Mouse (Mus musculus) layer of hippocampus, postnatal 14 days (tissue): ENCODE results near the gene Olfr1208. TPM values are rescaled to one million over a fixed set of nuclear protein-coding genes. Genes with fewer than 3 reads are reported as not detected.

Experiments used
- DNase-seq, 2 experiments: peaks; one replicate each; pipeline ENCODE4 v3.0.0; 2021 to 2022; ENCODE audit warnings: low spot score in 2 of 2, mixed read lengths in 1 of 2
- long read RNA-seq, 2 experiments: library from polyadenylated mRNA; stranded (forward); transcript quantifications; one replicate each; pipeline ENCODE4 v2.0.0; 2021
- total RNA-seq, 2 experiments: library from RNA; stranded (reverse); gene quantifications; 2 replicates each; pipeline ENCODE4 v1.2.3; 2021

Gene Olfr1208
- not detected for total RNA-seq
- long read RNA-seq, experiment 1 = 0 reads
- long read RNA-seq, experiment 2 = 0 reads

DNA sequence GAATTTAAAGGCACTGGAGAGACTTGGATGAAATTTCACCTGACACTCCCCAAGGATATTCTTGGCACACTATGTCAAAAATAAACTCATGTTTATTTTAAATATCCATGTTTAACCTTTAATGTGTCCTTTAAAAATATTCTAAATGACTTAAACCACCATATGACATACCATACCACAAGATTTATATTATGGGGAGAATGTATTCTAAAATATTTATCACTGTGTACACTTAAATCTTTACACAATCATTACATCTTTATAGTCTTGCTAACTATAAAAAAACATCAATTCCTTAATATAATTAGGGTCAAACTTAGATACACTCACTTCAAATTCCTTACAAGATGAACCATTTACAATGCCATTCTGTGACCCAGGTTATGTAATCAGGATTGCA is at the start of gene Olfr1208:
Gene Olfr1208, minus strand, starts transcription at position 101 of the 400 bp plus-strand sequence.
- DNase-seq = no peak

DNA sequence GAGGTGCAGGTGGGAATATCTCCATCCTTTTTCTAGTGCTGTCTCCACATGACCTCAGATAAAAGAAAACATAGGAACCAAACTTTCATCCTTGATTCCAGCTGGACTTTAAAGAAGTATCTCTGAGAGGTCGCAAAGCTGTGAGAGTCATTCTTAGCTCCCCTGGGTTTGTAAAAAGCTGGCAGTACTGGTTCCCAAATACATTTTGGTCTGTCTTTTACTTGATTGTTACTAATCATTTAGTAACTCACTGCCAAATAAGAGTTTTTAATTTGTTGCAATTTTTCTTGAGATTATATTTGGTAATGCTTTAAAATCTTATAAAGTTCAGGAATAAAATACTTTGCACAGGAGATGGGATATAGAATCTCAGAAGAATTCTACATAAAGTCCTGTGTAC is 35.9 kb upstream of the Olfr1208 start, which contains the start of gene Olfr1211:
Gene Olfr1211, minus strand, starts transcription at position 101 of the 400 bp plus-strand sequence.
- no peak for DNase-seq

DNA sequence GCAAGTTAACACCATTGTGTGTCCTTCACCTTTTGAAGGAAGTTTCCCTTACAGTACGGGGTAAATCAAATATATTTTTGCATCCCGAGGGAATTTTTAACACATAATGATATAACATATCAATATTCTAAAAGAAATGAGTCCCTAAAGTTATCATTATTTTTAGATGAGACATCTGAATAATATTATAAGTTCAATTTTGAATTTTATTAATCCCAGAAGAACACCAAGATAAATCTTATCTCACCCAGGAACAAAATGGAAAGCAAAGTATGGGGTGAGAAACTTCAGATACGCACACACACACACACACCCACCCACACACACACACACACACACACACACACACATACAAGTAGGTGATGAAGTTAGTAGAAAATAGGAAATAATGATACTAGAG is 12.9 kb upstream of the Olfr1208 start, which contains the start of gene Olfr1209:
Gene Olfr1209, minus strand, starts transcription at position 101 of the 400 bp plus-strand sequence.
- DNase-seq = no peak

DNA sequence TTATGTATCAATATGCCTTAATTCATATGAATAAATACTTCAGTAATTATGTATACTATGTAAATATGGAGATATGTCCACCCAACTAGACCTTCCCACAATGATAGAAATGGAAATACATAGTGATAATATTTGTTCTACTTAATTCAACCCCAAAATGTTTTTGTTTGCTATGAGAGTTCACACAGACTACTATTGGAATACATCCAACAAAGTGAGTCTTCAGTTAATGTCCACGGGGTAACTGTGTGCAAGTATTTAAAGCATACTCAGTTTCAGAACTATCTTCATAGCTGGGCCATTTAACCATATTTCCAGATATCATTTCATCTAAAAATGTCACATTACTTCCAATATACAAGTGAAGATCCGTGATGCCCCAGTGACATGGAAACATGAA is 39.2 kb downstream of the Olfr1208 start, which contains the start of gene Olfr1206:
Gene Olfr1206, plus strand, starts transcription at position 301 of the 400 bp plus-strand sequence.
- no peak for DNase-seq

- no peak for DNase-seq
Measured at GRCm38 (mm10) chr2:88848992-88849391, 53.1 kb downstream of the Olfr1208 start, which contains the start of gene Olfr1204. Gene Olfr1204 (plus strand): TSS chr2:88849292.

Other genes with a start within 250 kb of the Olfr1208 start
- not detected for gene Olfr1193, start 226.7 kb downstream of the Olfr1208 start, total RNA-seq
- not detected for gene Olfr1195, start 213.1 kb downstream of the Olfr1208 start, total RNA-seq
- gene Olfr1196, start 197.7 kb downstream of the Olfr1208 start, total RNA-seq = not detected
- not detected for gene Olfr1197, start 169.9 kb downstream of the Olfr1208 start, total RNA-seq
- gene Olfr1198, start 150.9 kb downstream of the Olfr1208 start, total RNA-seq = not detected
- not detected for gene Olfr1199, start 141.8 kb downstream of the Olfr1208 start, total RNA-seq
- not detected for gene Olfr1200, start 131.8 kb downstream of the Olfr1208 start, total RNA-seq
- not detected for gene Olfr1201, start 109.3 kb downstream of the Olfr1208 start, total RNA-seq
- not detected for gene Olfr1202, start 87.8 kb downstream of the Olfr1208 start, total RNA-seq
- gene Olfr1205, start 72.6 kb downstream of the Olfr1208 start, total RNA-seq = not detected
- gene Olfr1204, start 53.0 kb downstream of the Olfr1208 start, total RNA-seq = not detected
- gene Olfr1206, start 39.1 kb downstream of the Olfr1208 start, total RNA-seq = not detected
- gene Olfr1209, start 12.8 kb upstream of the Olfr1208 start, total RNA-seq = not detected
- gene Olfr1211, start 35.8 kb upstream of the Olfr1208 start, total RNA-seq = not detected
- gene Olfr1212, start 51.7 kb upstream of the Olfr1208 start, total RNA-seq = not detected
- gene Gm13762, start 78.0 kb upstream of the Olfr1208 start, total RNA-seq = not detected
- gene Olfr1214, start 90.3 kb upstream of the Olfr1208 start, total RNA-seq = not detected
- gene Olfr1215, start 104.7 kb upstream of the Olfr1208 start, total RNA-seq = not detected
- not detected for gene Olfr1216, start 116.0 kb upstream of the Olfr1208 start, total RNA-seq
- gene Olfr1217, start 129.8 kb upstream of the Olfr1208 start, total RNA-seq = not detected
- gene Olfr1218, start 158.9 kb upstream of the Olfr1208 start, total RNA-seq = not detected
- not detected for gene Olfr1219, start 181.2 kb upstream of the Olfr1208 start, total RNA-seq
- not detected for gene Olfr1220, start 204.5 kb upstream of the Olfr1208 start, total RNA-seq
- not detected for gene Olfr1221, start 215.0 kb upstream of the Olfr1208 start, total RNA-seq
- not detected for gene Olfr1222, start 230.7 kb upstream of the Olfr1208 start, total RNA-seq
- gene Olfr1223, start 249.2 kb upstream of the Olfr1208 start, total RNA-seq = not detected